17 mouse cellular contexts compared by ENCODE assay signal in genomic region chr4:135544284-135544683, GRCm38 (mm10). TPM values are rescaled to one million over a fixed set of nuclear protein-coding genes. Genes with fewer than 3 reads are reported as not detected.
A peak's percentile ranks its signal among the peaks of the same experiment; 100 is the strongest.
DNase-seq lines count a peak whose midpoint lies in the region; ATAC-seq and TF ChIP-seq lines count a peak whose summit lies in the region.
"Had no signal": no experiment of that assay in that cellular context is flagged by ENCODE, and none has a peak within 500 bp of the region (broad histone marks: within the 10 kb centered on the region; RNA-seq: fewer than 3 reads in every experiment).

No protein-coding gene starts in this region.

- no peak overlapping the region for H3K4me3 ChIP-seq in kidney, embryonic 14.5 days (ENCODE audit: low read length)
- no peak overlapping the region for H3K4me3 ChIP-seq in lung, embryonic 16.5 days (ENCODE audit: low read length)
- H3K4me3 ChIP-seq in myocyte: peak overlapping the region; percentile 6
- H3K4me3 ChIP-seq: forebrain, embryonic 12.5 days; hindbrain, embryonic 12.5 days had no signal

- no peaks in the 10 kb centered on the region for H3K79me2 ChIP-seq in myocyte (ENCODE audit: control insufficient read depth, insufficient read depth)

- no peaks in the 10 kb centered on the region for H3K27me3 ChIP-seq in kidney, embryonic 14.5 days (ENCODE audit: control insufficient read depth, insufficient read depth, low read length)
- no peaks in the 10 kb centered on the region for H3K27me3 ChIP-seq in lung, embryonic 16.5 days (ENCODE audit: control insufficient read depth, insufficient read depth, low read depth, low read length)
- H3K27me3 ChIP-seq in myocyte (ENCODE audit: control insufficient read depth, insufficient read depth, insufficient read length): no peaks in the 10 kb centered on the region
- H3K27me3 ChIP-seq: hindbrain, embryonic 12.5 days; limb, embryonic 15.5 days had no signal

- TF ChIP-seq POLR2A in myocyte (IDR thresholded peaks at IDR 0.05; ENCODE audit: insufficient read length, low read depth): no peak

- H3K36me3 ChIP-seq in kidney, embryonic 14.5 days (ENCODE audit: control insufficient read depth, insufficient read depth, low read length): no peaks in the 10 kb centered on the region
- H3K36me3 ChIP-seq in lung, embryonic 16.5 days (ENCODE audit: control insufficient read depth, insufficient read depth, low read length): no peaks in the 10 kb centered on the region
- no peaks in the 10 kb centered on the region for H3K36me3 ChIP-seq in myocyte (ENCODE audit: control insufficient read depth, insufficient read depth)
- H3K36me3 ChIP-seq: forebrain, embryonic 12.5 days; hindbrain, embryonic 12.5 days; limb, embryonic 15.5 days; liver, embryonic 15.5 days had no signal

- WGBS in kidney, embryonic 14.5 days: 50% methylated on average over 2 of the region's 2 CpGs
- WGBS in lung, embryonic 16.5 days: 62% methylated on average over 2 of the region's 2 CpGs

- H3K9ac ChIP-seq in kidney, embryonic 14.5 days (ENCODE audit: low read depth, low read length): no peak overlapping the region; the same call in 1 of the 2 replicates
- H3K9ac ChIP-seq in lung, embryonic 16.5 days (ENCODE audit: low read length): no peak overlapping the region
- H3K9ac ChIP-seq: forebrain, embryonic 12.5 days; hindbrain, embryonic 12.5 days; limb, embryonic 15.5 days; liver, embryonic 15.5 days had no signal

- H3K4me1 ChIP-seq in kidney, embryonic 14.5 days (ENCODE audit: control insufficient read depth, insufficient read depth, low read length): peaks cover 46% of the 10 kb centered on the region
- H3K4me1 ChIP-seq in lung, embryonic 16.5 days (replicated peaks; ENCODE audit: control insufficient read depth, insufficient read depth, low read length): peaks cover 41% of the 10 kb centered on the region

- DNase-seq in gastrocnemius, postnatal 10 days: peak; percentile 17
- DNase-seq in gastrocnemius, postnatal 25 days: no peak
- DNase-seq in kidney, adult 18-20 months: no peak
- DNase-seq in lung, postnatal 36 days: no peak
- DNase-seq: cerebellum, adult 11-12 months; cerebellum, postnatal 25 days; right cerebral cortex, postnatal 25 days had no signal

- no peak overlapping the region for H3K27ac ChIP-seq in kidney, embryonic 14.5 days (ENCODE audit: low read depth, low read length)
- H3K27ac ChIP-seq in lung, embryonic 16.5 days (ENCODE audit: low read length): 0 out of 2 replicates have a peak overlapping the region, but pooled peaks have one; percentile 83
- H3K27ac ChIP-seq: forebrain, embryonic 12.5 days; hindbrain, embryonic 12.5 days; kidney, postnatal 0 days; liver, embryonic 15.5 days had no signal

- H3ac ChIP-seq in myocyte (ENCODE audit: control insufficient read depth, insufficient read length): no peak overlapping the region

- H3K9me3 ChIP-seq in kidney, embryonic 14.5 days (ENCODE audit: control insufficient read depth, low read length): no peaks in the 10 kb centered on the region
- no peaks in the 10 kb centered on the region for H3K9me3 ChIP-seq in lung, embryonic 16.5 days (ENCODE audit: control insufficient read depth, low read length)
- H3K9me3 ChIP-seq: forebrain, embryonic 12.5 days; hindbrain, embryonic 12.5 days; limb, embryonic 15.5 days; liver, embryonic 15.5 days had no signal

- H3K4me2 ChIP-seq in kidney, embryonic 14.5 days (replicated peaks; ENCODE audit: low read depth, low read length): no peak overlapping the region
- H3K4me2 ChIP-seq in lung, embryonic 16.5 days (ENCODE audit: low read depth, low read length): no peak overlapping the region
- no peak overlapping the region for H3K4me2 ChIP-seq in myocyte (ENCODE audit: low read depth)

- 0 out of 2 replicates have a peak, but pooled peaks have one; percentile 25 for ATAC-seq in kidney, embryonic 14.5 days (ENCODE audit: low FRiP score, low TSS enrichment)
- no peak for ATAC-seq in lung, embryonic 16.5 days (ENCODE audit: low read depth)
- ATAC-seq: midbrain, embryonic 16.5 days had no signal

TF ChIP-seq in myocyte, 11 proteins besides CTCF, POLR2A, EP300 and RAD21:
- TF ChIP-seq SRF (IDR thresholded peaks at IDR 0.05; ENCODE audit: control insufficient read depth, insufficient read length, low read depth) (no peak), REST (IDR thresholded peaks at IDR 0.05; ENCODE audit: insufficient read depth, insufficient read length) (no peak), CEBPB (IDR thresholded peaks at IDR 0.05; ENCODE audit: insufficient read depth, poor library complexity, severe bottlenecking) (no peak), POLR2AphosphoS2 (IDR thresholded peaks at IDR 0.05; ENCODE audit: insufficient read length, low read depth) (no peak), USF1 (IDR thresholded peaks at IDR 0.05; ENCODE audit: low read depth) (no peak), E2F4 (IDR thresholded peaks at IDR 0.05; ENCODE audit: insufficient read depth) (no peak), MYOG (IDR thresholded peaks at IDR 0.05; ENCODE audit: control insufficient read depth in 1 of 3, insufficient read depth in 1 of 3, insufficient read length in 2 of 3, low read depth in 2 of 3) (no peak), TCF3 (IDR thresholded peaks at IDR 0.05; ENCODE audit: insufficient read length, low read depth) (no peak), MYOD1 (IDR thresholded peaks at IDR 0.05; ENCODE audit: control insufficient read depth in 1 of 3, insufficient read length in 2 of 3, low read depth in 2 of 3) (no peak), MAX (IDR thresholded peaks at IDR 0.05; ENCODE audit: low read depth) (no peak), TCF12 (IDR thresholded peaks at IDR 0.05; ENCODE audit: insufficient read depth, poor library complexity, severe bottlenecking) (no peak)
TF ChIP-seq in myocyte: peak in this region for 0.

RNA-seq across cellular contexts. Expression of gene Grhl3, which starts 29.1 kb away (rescaled TPM):
- total RNA-seq in gastrocnemius, postnatal 10 days (2021): under 1 TPM; 0.18 to 0.26 TPM
- under 1 TPM in 1 of 2 experiments, not detected in 1; 0.10 TPM for total RNA-seq in gastrocnemius, postnatal 25 days (2021)
- 1.4 and 2.3 TPM in 2 replicates for polyA plus RNA-seq in kidney, embryonic 14.5 days (2014; fragmentation: Nextera tagmentation; extraction: Ambion mirVana)
- polyA plus RNA-seq in lung, embryonic 16.5 days (2015; fragmentation: Nextera tagmentation; extraction: Ambion mirVana): 3.8 and 4.7 TPM in 2 replicates
- 0.95 TPM for polyA plus RNA-seq in myocyte (2012; fragmentation: generic; extraction: Trizol)
- total RNA-seq: adrenal gland, postnatal 36 days had no signal

RNA-seq across cellular contexts. Expression of gene Nipal3, which starts 49.4 kb away (rescaled TPM):
- 1 to 10 TPM; 6.4 to 6.9 TPM for total RNA-seq in gastrocnemius, postnatal 10 days (2021)
- total RNA-seq in gastrocnemius, postnatal 25 days (2021): 10 to 100 TPM; 11.0 to 13.6 TPM
- polyA plus RNA-seq in kidney, embryonic 14.5 days (2014; fragmentation: Nextera tagmentation; extraction: Ambion mirVana): 2.7 and 3.8 TPM in 2 replicates
- 4.8 and 6.0 TPM in 2 replicates for polyA plus RNA-seq in lung, embryonic 16.5 days (2015; fragmentation: Nextera tagmentation; extraction: Ambion mirVana)
- polyA plus RNA-seq in myocyte (2012; fragmentation: generic; extraction: Trizol): 5.1 TPM

RNA-seq across cellular contexts. Expression of gene Stpg1, which starts 49.7 kb away (rescaled TPM):
- total RNA-seq in gastrocnemius, postnatal 10 days (2021): not detected
- total RNA-seq in gastrocnemius, postnatal 25 days (2021): under 1 TPM in 1 of 2 experiments, not detected in 1; 0.67 TPM
- 0.64 and 0.81 TPM in 2 replicates for polyA plus RNA-seq in kidney, embryonic 14.5 days (2014; fragmentation: Nextera tagmentation; extraction: Ambion mirVana)
- 0.77 and 1.4 TPM in 2 replicates for polyA plus RNA-seq in lung, embryonic 16.5 days (2015; fragmentation: Nextera tagmentation; extraction: Ambion mirVana)
- polyA plus RNA-seq in myocyte (2012; fragmentation: generic; extraction: Trizol): not detected
- polyA plus RNA-seq: liver, embryonic 15.5 days had no signal
